Mouse (Mus musculus) adrenal gland, postnatal 10 days (tissue): ENCODE results near the gene Cep70. TPM values are rescaled to one million over a fixed set of nuclear protein-coding genes. Genes with fewer than 3 reads are reported as not detected.

ENCODE experiments used
- DNase-seq: peaks from one replicate; pipeline ENCODE4 v3.0.0; 2021; ENCODE audit warnings: mixed read lengths
- total RNA-seq, 2 experiments: library from RNA; stranded (reverse); gene quantifications; 2 replicates each; pipeline ENCODE4 v1.2.3; 2021

The Cep70 gene
- total RNA-seq, 2 experiments from 2014 or later = 7.2 to 14.3 TPM

- no peak for DNase-seq
Observed at GRCm38 (mm10) chr9:99319343-99319951, 76.3 kb downstream of the Cep70 start.

GRCm38 (mm10) chr9:99320006-99320405, 76.8 kb downstream of the Cep70 start:
- peak; percentile 12 for DNase-seq

GRCm38 (mm10) chr9:99325208-99325929, 82.2 kb downstream of the Cep70 start:
- no peak for DNase-seq

DNA sequence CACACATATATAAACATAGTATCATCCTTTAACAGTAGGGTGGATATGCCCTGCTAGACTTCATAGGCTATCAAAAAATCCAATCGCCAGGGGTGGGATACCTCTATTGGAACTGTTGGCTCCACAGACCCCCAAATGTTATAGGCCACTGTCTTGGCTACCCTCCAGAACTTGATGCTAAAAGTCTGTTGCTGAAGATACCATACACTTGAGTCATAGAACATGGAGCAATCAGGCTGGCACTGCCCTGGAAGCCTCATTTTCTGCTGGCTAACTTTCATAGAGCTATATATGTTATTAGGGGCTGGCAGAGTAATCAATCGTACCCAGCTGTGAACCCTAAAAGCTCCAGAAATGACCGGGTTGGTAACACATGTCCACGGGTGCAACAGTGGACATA, 82.8 kb downstream of the Cep70 start:
- no peak for DNase-seq

DNA sequence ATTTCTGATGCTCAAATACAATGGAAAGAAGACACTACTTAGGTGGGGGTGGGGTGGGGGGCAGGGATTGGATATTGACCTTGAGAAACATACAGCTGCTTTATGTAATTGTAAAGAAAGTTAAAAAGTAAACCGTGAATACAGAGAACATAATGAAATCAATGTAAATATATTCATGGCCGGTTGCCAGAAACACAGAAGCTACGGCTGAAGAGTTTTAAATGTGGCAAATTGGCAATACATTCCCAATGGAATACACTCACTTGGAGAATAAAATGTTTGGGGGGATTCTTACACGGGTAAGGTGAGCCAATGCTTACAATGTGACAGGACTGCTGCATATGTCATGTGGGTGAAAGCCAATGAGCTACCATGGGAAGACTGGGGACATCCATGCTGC, 83.7 kb downstream of the Cep70 start:
- DNase-seq = no peak

DNA sequence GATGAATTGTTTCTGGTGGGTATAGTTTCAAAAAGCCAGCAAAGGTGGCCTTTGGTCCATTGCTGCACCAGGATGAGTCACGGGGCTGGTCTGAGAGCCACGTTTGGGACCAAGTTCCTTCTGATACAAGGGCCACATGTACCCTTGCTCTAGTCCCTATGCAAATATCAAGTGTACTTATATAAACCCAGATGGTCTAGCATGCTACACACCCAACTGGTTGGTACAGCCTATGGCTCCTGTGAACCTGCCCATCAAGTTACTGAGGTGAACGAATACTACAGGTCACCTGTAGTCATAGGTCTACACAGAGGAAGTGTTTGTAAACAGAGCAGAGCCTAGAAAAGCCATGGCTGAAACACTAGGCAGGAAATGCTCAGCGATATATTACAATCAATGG, 93.4 kb downstream of the Cep70 start:
- DNase-seq = no peak

GRCm38 (mm10) chr9:99338293-99338692, 95.1 kb downstream of the Cep70 start:
- DNase-seq = no peak

GRCm38 (mm10) chr9:99339182-99339581, 96.0 kb downstream of the Cep70 start:
- DNase-seq = no peak

DNA sequence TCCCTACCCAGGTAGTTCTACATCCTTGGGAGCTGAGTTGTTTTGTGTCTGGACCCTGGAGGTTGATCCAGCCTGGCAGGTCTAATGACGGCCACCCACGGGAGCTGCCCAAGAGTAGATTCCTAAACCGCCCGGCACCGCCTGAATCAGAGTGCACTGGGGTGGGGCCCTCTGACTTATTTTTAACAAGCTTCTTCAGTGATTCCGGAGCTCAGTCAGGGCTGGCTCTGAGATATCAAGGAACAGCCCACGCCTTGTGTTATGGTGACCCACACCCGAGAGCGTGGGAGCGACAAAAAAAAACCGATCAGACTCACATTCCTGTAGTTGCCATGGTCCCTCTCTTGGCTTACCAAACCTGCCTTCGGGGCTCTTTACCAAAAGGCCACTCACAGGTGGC, 97.0 kb downstream of the Cep70 start:
- DNase-seq = no peak

- DNase-seq = no peak
Observed at GRCm38 (mm10) chr9:99341600-99341999, 98.4 kb downstream of the Cep70 start.

GRCm38 (mm10) chr9:99345351-99345792, 102.2 kb downstream of the Cep70 start:
- no peak for DNase-seq

Other genes with a start within 250 kb of the Cep70 start
- not detected for gene Gm1123, start 207.7 kb upstream of the Cep70 start, total RNA-seq
- 10 to 100 TPM in 1 of 2 experiments, 1 to 10 TPM in 1; 10.0 to 10.6 TPM for gene Pik3cb, start 102.7 kb upstream of the Cep70 start, total RNA-seq
- gene Faiml, start 6.1 kb upstream of the Cep70 start, total RNA-seq = not detected
- 1 to 10 TPM in 1 of 2 experiments, under 1 TPM in 1; 0.51 to 2.1 TPM for gene Esyt3, start 115.2 kb downstream of the Cep70 start, total RNA-seq
- gene Mras, start 194.0 kb downstream of the Cep70 start, total RNA-seq = 10 to 100 TPM; 31.7 to 39.4 TPM
- not detected for gene Nme9, start 208.1 kb downstream of the Cep70 start, total RNA-seq